Mouse (Mus musculus): Measurements from ENCODE around the gene Vars2. TPM values are rescaled to one million over a fixed set of nuclear protein-coding genes. Genes with fewer than 3 reads are reported as not detected.

The Vars2 gene
- polyA plus RNA-seq (2015; fragmentation: Nextera tagmentation; extraction: Ambion mirVana), result 12.8 and 17.9 TPM in 2 replicates

- peak; percentile 93 for ATAC-seq (ENCODE audit: low FRiP score)
- 2% methylated on average over 61 of the region's 61 CpGs for WGBS
Measured at GRCm38 (mm10) chr17:35667334-35668065, at the start of gene Vars2. TSS of gene Vars2 (minus strand) at chr17:35667592.

GRCm38 (mm10) chr17:35717080-35717479 is 49.7 kb upstream of the Vars2 start:
- Histone ChIP-seq H3K9ac (replicated peaks) (no peak overlapping the region), H3K9me3 (replicated peaks) (no peaks in the 10 kb centered on the region), H3K27ac (replicated peaks) (no peak overlapping the region), H3K36me3 (no peaks in the 10 kb centered on the region), H3K4me1 (0 out of 2 replicates have a peak, but pooled peaks cover 6% of the 10 kb centered on the region), H3K4me2 (no peak overlapping the region), H3K27me3 (replicated peaks) (no peaks in the 10 kb centered on the region), H3K4me3 (replicated peaks) (no peak overlapping the region)
- ATAC-seq (ENCODE audit: low FRiP score), result no peak
- WGBS, result 88% methylated on average over 6 of the region's 6 CpGs

More at GRCm38 (mm10) chr17:35667334-35668065, at the start of gene Vars2:
- Histone ChIP-seq H3K36me3 (peaks cover 10% of the 10 kb centered on the region; the same call in 1 of the 2 replicates), H3K4me3 (replicated peaks) (peak within 1 kb of the TSS; percentile 82), H3K27ac (replicated peaks) (peak within 1 kb of the TSS; percentile 90), H3K9me3 (replicated peaks) (no peaks in the 10 kb centered on the region), H3K9ac (replicated peaks) (peak within 1 kb of the TSS; percentile 88), H3K4me1 (peaks cover 26% of the 10 kb centered on the region), H3K27me3 (replicated peaks) (no peaks in the 10 kb centered on the region), H3K4me2 (peak within 1 kb of the TSS; percentile 94)

GRCm38 (mm10) chr17:35716114-35716513 is 48.7 kb upstream of the Vars2 start:
- no peak for ATAC-seq (ENCODE audit: low FRiP score)
- Histone ChIP-seq H3K4me2 (no peak overlapping the region), H3K4me3 (replicated peaks) (no peak overlapping the region), H3K27ac (replicated peaks) (no peak overlapping the region), H3K27me3 (replicated peaks) (no peaks in the 10 kb centered on the region), H3K9ac (replicated peaks) (no peak overlapping the region), H3K4me1 (0 out of 2 replicates have a peak, but pooled peaks cover 6% of the 10 kb centered on the region), H3K9me3 (replicated peaks) (no peaks in the 10 kb centered on the region), H3K36me3 (no peaks in the 10 kb centered on the region)
- WGBS, result 88% methylated on average over 3 of the region's 3 CpGs

- Histone ChIP-seq H3K4me1 (0 out of 2 replicates have a peak, but pooled peaks cover 5% of the 10 kb centered on the region), H3K27ac (replicated peaks) (no peak overlapping the region), H3K27me3 (replicated peaks) (no peaks in the 10 kb centered on the region), H3K36me3 (no peaks in the 10 kb centered on the region), H3K4me2 (no peak overlapping the region), H3K9me3 (replicated peaks) (no peaks in the 10 kb centered on the region), H3K9ac (replicated peaks) (no peak overlapping the region), H3K4me3 (replicated peaks) (no peak overlapping the region)
- WGBS, result 25% methylated on average over 8 of the region's 8 CpGs
- no peak for ATAC-seq (ENCODE audit: low FRiP score)
Measured at GRCm38 (mm10) chr17:35710705-35711347, 43.4 kb upstream of the Vars2 start.

GRCm38 (mm10) chr17:35708611-35709010 is 41.2 kb upstream of the Vars2 start:
- Histone ChIP-seq H3K9ac (replicated peaks) (no peak overlapping the region), H3K36me3 (no peaks in the 10 kb centered on the region), H3K4me3 (replicated peaks) (no peak overlapping the region), H3K4me2 (no peak overlapping the region), H3K4me1 (peaks cover 22% of the 10 kb centered on the region), H3K27me3 (replicated peaks) (no peaks in the 10 kb centered on the region), H3K9me3 (replicated peaks) (no peaks in the 10 kb centered on the region), H3K27ac (replicated peaks) (no peak overlapping the region)
- ATAC-seq (ENCODE audit: low FRiP score), result no peak
- WGBS, result 76% methylated on average over 2 of the region's 2 CpGs

- Histone ChIP-seq H3K27me3 (replicated peaks) (no peaks in the 10 kb centered on the region), H3K4me1 (peaks cover 26% of the 10 kb centered on the region), H3K9ac (replicated peaks) (no peak overlapping the region), H3K4me3 (replicated peaks) (no peak overlapping the region), H3K4me2 (no peak overlapping the region), H3K36me3 (no peaks in the 10 kb centered on the region), H3K27ac (replicated peaks) (no peak overlapping the region), H3K9me3 (replicated peaks) (no peaks in the 10 kb centered on the region)
- WGBS, result 50% methylated on average over 7 of the region's 7 CpGs
- ATAC-seq (ENCODE audit: low FRiP score), result no peak
Measured at GRCm38 (mm10) chr17:35707929-35708328, 40.5 kb upstream of the Vars2 start.

- H3K27ac ChIP-seq (replicated peaks), result 0 out of 2 replicates have a peak overlapping the region, but pooled peaks have one; percentile 91
Measured at GRCm38 (mm10) chr17:35705836-35706235, 38.4 kb upstream of the Vars2 start.

GRCm38 (mm10) chr17:35704621-35705464 is 37.5 kb upstream of the Vars2 start, which contains the start of gene Ddr1:
TSS of gene Ddr1 (minus strand) at chr17:35704621.
- Histone ChIP-seq H3K4me3 (replicated peaks) (peak within 1 kb of the TSS; percentile 68), H3K9ac (replicated peaks) (peak within 1 kb of the TSS; percentile 57), H3K4me2 (peak within 1 kb of the TSS; percentile 83), H3K27me3 (replicated peaks) (no peaks in the 10 kb centered on the region), H3K27ac (replicated peaks) (peak within 1 kb of the TSS; percentile 91), H3K4me1 (peaks cover 45% of the 10 kb centered on the region), H3K36me3 (no peaks in the 10 kb centered on the region), H3K9me3 (replicated peaks) (no peaks in the 10 kb centered on the region)
- WGBS, result 5% methylated on average over 19 of the region's 19 CpGs
- ATAC-seq (ENCODE audit: low FRiP score), result peak; percentile 40; the same call in 1 of the 2 replicates

More at GRCm38 (mm10) chr17:35705836-35706235, 38.4 kb upstream of the Vars2 start:
- ATAC-seq (ENCODE audit: low FRiP score), result no peak
- H3K4me1 ChIP-seq, result peaks cover 45% of the 10 kb centered on the region
- H3K4me2 ChIP-seq, result no peak overlapping the region
- H3K27me3 ChIP-seq (replicated peaks), result no peaks in the 10 kb centered on the region
- no peaks in the 10 kb centered on the region for H3K9me3 ChIP-seq (replicated peaks)
- no peak overlapping the region for H3K9ac ChIP-seq (replicated peaks)
- 23% methylated on average over 4 of the region's 4 CpGs for WGBS
- H3K36me3 ChIP-seq, result no peaks in the 10 kb centered on the region
- no peak overlapping the region for H3K4me3 ChIP-seq (replicated peaks)

- H3K9me3 ChIP-seq (replicated peaks), result no peaks in the 10 kb centered on the region
- H3K27ac ChIP-seq (replicated peaks), result peak overlapping the region; percentile 91
- ATAC-seq (ENCODE audit: low FRiP score), result peak; percentile 30; the same call in 1 of the 2 replicates
- H3K27me3 ChIP-seq (replicated peaks), result no peaks in the 10 kb centered on the region
- H3K4me2 ChIP-seq, result peak overlapping the region; percentile 83
- WGBS, result 3% methylated on average over 13 of the region's 14 CpGs
- H3K4me3 ChIP-seq (replicated peaks), result peak overlapping the region; percentile 68
- H3K9ac ChIP-seq (replicated peaks), result peak overlapping the region; percentile 57
- peaks cover 56% of the 10 kb centered on the region for H3K4me1 ChIP-seq
- H3K36me3 ChIP-seq, result no peaks in the 10 kb centered on the region
Measured at GRCm38 (mm10) chr17:35703751-35704271, 36.4 kb upstream of the Vars2 start.

GRCm38 (mm10) chr17:35703065-35703464 is 35.7 kb upstream of the Vars2 start:
- no peaks in the 10 kb centered on the region for H3K27me3 ChIP-seq (replicated peaks)
- no peak for ATAC-seq (ENCODE audit: low FRiP score)
- H3K27ac ChIP-seq (replicated peaks), result peak overlapping the region; percentile 98
- peak overlapping the region; percentile 68 for H3K4me3 ChIP-seq (replicated peaks)
- H3K9me3 ChIP-seq (replicated peaks), result no peaks in the 10 kb centered on the region
- H3K9ac ChIP-seq (replicated peaks), result no peak overlapping the region; the same call in 1 of the 2 replicates
- WGBS, result 3% methylated on average over 2 of the region's 2 CpGs
- peak overlapping the region; percentile 83 for H3K4me2 ChIP-seq
- peaks cover 63% of the 10 kb centered on the region for H3K4me1 ChIP-seq
- H3K36me3 ChIP-seq, result no peaks in the 10 kb centered on the region

- WGBS, result 5% methylated on average over 4 of the region's 4 CpGs
- Histone ChIP-seq H3K4me3 (replicated peaks) (peak overlapping the region; percentile 68), H3K9ac (replicated peaks) (peak overlapping the region; percentile 84), H3K9me3 (replicated peaks) (no peaks in the 10 kb centered on the region), H3K4me2 (peak overlapping the region; percentile 83), H3K27ac (replicated peaks) (peak overlapping the region; percentile 98), H3K36me3 (no peaks in the 10 kb centered on the region), H3K27me3 (replicated peaks) (no peaks in the 10 kb centered on the region), H3K4me1 (peaks cover 68% of the 10 kb centered on the region)
- no peak for ATAC-seq (ENCODE audit: low FRiP score)
Measured at GRCm38 (mm10) chr17:35702605-35703004, 35.2 kb upstream of the Vars2 start.

Data from neural tube, embryonic 15.5 days (tissue).